Mouse (Mus musculus) ES-E14 (cell line): ENCODE measurements at regions not wholly inside any gene's neighbourhood (a gene's known extent, or its start where the extent isn't known, plus 50 kb on each side); places are given as distances from the start of the nearest gene placed in this dataset.

ENCODE experiments used
- DNase-seq: peaks from one replicate; pipeline ENCODE4 v3.0.0-alpha.2; 2013; ENCODE audit warnings: low read depth, low spot score
- H3K27ac ChIP-seq: 2 replicates; pipeline ENCODE4 v1.5.1; 2012; ENCODE audit warnings: low read depth, mild to moderate bottlenecking, low read length, moderate library complexity, mixed read lengths; ENCODE audit not compliant: poor library complexity, insufficient read depth, severe bottlenecking
- H3K36me3 ChIP-seq: 2 replicates; pipeline ENCODE4 v1.6.1; 2012; ENCODE audit warnings: mild to moderate bottlenecking, low read length, moderate library complexity, mixed read lengths; ENCODE audit not compliant: control insufficient read depth, poor library complexity, insufficient read depth, severe bottlenecking
- H3K4me1 ChIP-seq, 2 experiments: fragments of 150-350 bp in 1 of 2; sonication (generic) in 1 of 2; 2 replicates each; pipeline ENCODE4 v1.6.1; 2012; ENCODE audit warnings: low read length in 2 of 2, mild to moderate bottlenecking in 1 of 2, mixed read lengths in 1 of 2; ENCODE audit not compliant: control insufficient read depth in 2 of 2, insufficient read depth in 2 of 2, poor library complexity in 1 of 2
- H3K4me3 ChIP-seq, 2 experiments: fragments of 150-350 bp in 1 of 2; sonication (generic) in 1 of 2; 2 replicates each; pipeline ENCODE4 v1.5.1; 2012; ENCODE audit warnings: low read length in 2 of 2, low read depth in 1 of 2, mild to moderate bottlenecking in 1 of 2, mixed read lengths in 1 of 2; ENCODE audit not compliant: insufficient read depth in 1 of 2, poor library complexity in 1 of 2, severe bottlenecking in 1 of 2
- H3K9ac ChIP-seq: 2 replicates; pipeline ENCODE4 v1.6.1; 2012; ENCODE audit warnings: low read depth, mild to moderate bottlenecking, low read length, mixed read lengths; ENCODE audit not compliant: poor library complexity, insufficient read depth, severe bottlenecking
- H3K9me3 ChIP-seq: fragments of 150-350 bp; sonication (generic); 2 replicates; pipeline ENCODE4 v1.6.1; 2012; ENCODE audit warnings: low read depth, mild to moderate bottlenecking, low read length; ENCODE audit not compliant: control insufficient read depth, insufficient read depth
- CHD2 ChIP-seq: IDR thresholded peaks from 2 replicates; pipeline ENCODE4 v1.6.1; 2014; ENCODE audit warnings: mild to moderate bottlenecking, low read depth, low read length, inconsistent platforms
- HCFC1 ChIP-seq: IDR thresholded peaks from 2 replicates; pipeline ENCODE4 v1.6.1; 2012; ENCODE audit warnings: low read length, inconsistent platforms, borderline replicate concordance; ENCODE audit not compliant: insufficient read depth
- MAFK ChIP-seq: IDR thresholded peaks from 2 replicates; pipeline ENCODE4 v1.6.1; 2014; ENCODE audit warnings: mild to moderate bottlenecking, low read depth, low read length, inconsistent platforms; ENCODE audit not compliant: insufficient read depth
- ZC3H11A ChIP-seq: IDR thresholded peaks from 2 replicates; pipeline ENCODE4 v1.6.1; 2012; ENCODE audit warnings: low read depth, mild to moderate bottlenecking, inconsistent platforms, low read length, borderline replicate concordance
- ZNF384 ChIP-seq: IDR thresholded peaks from 2 replicates; pipeline ENCODE4 v1.6.1; 2012; ENCODE audit warnings: low read depth, low read length, inconsistent platforms
- in situ Hi-C, 2 experiments: fragments of 600-800 bp; cut with MboI; formaldehyde crosslinking; loops; one replicate each; pipeline ENCODE4 v1.15.1; 2025; ENCODE audit warnings: low sequenced_read_pairs in 2 of 2, inconsistent platforms in 1 of 2; ENCODE audit not compliant: unreplicated experiment in 2 of 2

DNA sequence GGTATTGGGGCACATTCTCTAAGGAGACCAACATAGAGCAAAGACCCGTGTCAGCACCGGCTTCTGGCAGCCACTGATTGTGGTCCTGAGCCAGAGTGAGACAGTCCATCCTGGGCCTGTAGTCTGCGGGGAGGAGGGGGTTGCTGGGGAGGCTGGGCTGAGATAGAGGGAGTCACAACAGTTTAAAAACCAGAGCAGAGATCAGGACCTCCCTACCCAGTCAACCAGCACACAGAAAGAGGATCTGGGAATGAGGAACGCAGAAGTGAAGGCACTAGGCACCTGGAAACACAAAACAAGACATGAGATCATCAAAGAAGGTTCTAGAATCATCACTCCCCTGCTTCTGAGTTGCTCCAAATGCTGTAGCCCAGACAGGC is 72.4 kb upstream of the Frmd6 start:
- H3K9ac ChIP-seq, result no peak overlapping the region
- H3K9me3 ChIP-seq, result no peaks in the 10 kb centered on the region
- no peaks in the 10 kb centered on the region for H3K36me3 ChIP-seq
- DNase-seq, result no peak
- H3K27ac ChIP-seq, result no peak overlapping the region
- no peak overlapping the region for H3K4me3 ChIP-seq
- in situ Hi-C loops, result no loop called here
- TF ChIP-seq ZC3H11A (no peak), CHD2 (no peak), ZNF384 (no peak), HCFC1 (no peak), MAFK (no peak)
- peaks cover 2 to 9% of the 10 kb centered on the region in 2 experiments; a peak in 2 of 4 replicates for H3K4me1 ChIP-seq

DNA sequence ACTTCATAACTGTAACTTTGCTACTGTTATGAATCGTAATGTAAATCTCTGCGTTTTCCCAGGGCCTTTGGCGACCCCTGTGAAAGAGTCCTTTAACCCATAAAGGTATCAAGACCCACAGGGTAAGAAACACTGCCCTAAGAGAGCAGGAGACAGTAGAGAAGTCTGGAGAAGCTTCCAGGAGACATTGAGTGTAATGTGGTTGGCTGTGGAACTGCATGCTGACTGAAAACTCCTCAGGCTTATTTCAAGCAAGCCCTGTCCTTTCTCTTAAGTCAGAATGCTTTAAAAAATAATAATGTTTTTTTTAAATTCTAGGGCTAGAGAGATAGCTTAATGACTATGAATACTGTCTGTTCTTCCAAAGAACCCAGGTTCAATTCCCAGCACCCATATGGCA is 71.9 kb upstream of the Frmd6 start:
- in situ Hi-C loops, result no loop called here
- H3K27ac ChIP-seq, result no peak overlapping the region

DNA sequence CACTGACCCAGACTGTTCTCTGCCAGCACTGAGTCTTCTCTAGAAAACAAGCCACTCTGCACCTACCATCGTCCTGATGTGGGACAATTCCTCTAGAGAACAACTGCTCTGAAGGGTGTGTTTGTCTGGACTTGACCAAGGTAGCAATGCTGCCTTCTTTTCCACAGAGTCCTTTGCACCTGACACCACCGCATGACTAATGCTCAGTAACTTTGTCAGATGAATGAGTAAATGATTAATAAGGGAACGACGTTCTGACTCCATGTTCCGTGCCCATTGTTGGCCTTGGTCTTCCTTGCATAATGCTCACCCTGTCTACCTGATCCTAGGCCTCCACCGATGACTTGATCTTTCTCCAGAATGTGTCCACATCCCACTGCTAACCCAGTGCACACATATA is 67.2 kb upstream of the Frmd6 start:
- no peaks in the 10 kb centered on the region for H3K4me1 ChIP-seq
- in situ Hi-C loops, result no loop called here
- no peak for TF ChIP-seq HCFC1
- TF ChIP-seq ZC3H11A, result no peak
- no peak for TF ChIP-seq MAFK
- TF ChIP-seq ZNF384, result no peak
- no peak for TF ChIP-seq CHD2
- no peak overlapping the region for H3K9ac ChIP-seq
- no peaks in the 10 kb centered on the region for H3K9me3 ChIP-seq
- H3K27ac ChIP-seq, result no peak overlapping the region
- H3K36me3 ChIP-seq, result no peaks in the 10 kb centered on the region
- H3K4me3 ChIP-seq, result no peak overlapping the region
- DNase-seq, result no peak

More for the DNA sequence above, 71.9 kb upstream of the Frmd6 start:
- no peak for DNase-seq
- Histone ChIP-seq H3K9me3 (no peaks in the 10 kb centered on the region), H3K4me3 (no peak overlapping the region), H3K9ac (no peak overlapping the region), H3K36me3 (no peaks in the 10 kb centered on the region), H3K4me1 (peaks cover 2 to 9% of the 10 kb centered on the region in 2 experiments; a peak in 2 of 4 replicates)
- TF ChIP-seq HCFC1 (no peak), ZC3H11A (no peak)

DNA sequence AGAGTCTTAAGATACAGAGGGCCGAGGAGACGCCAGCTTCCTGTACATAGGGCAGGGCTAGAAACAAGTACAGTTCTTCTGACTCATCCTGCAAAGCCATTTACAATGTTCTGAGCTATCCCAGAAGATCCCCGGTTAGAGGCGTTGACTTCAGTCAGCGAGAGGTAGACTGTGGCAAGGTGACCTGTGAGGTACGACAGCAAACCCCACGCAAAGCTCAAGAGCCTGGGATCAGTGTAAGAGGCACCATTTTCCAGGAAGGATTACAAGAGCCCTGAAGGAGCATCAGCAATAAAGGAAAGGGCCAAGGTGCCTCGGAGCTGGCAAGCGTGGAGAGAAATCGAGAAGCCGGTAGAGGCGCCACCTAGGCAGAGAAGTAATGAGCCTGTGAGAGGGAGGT is 61.8 kb upstream of the Frmd6 start:
- in situ Hi-C loops, result no loop called here
- Histone ChIP-seq H3K9me3 (no peaks in the 10 kb centered on the region), H3K36me3 (no peaks in the 10 kb centered on the region), H3K4me1 (no peaks in the 10 kb centered on the region), H3K9ac (no peak overlapping the region), H3K4me3 (no peak overlapping the region), H3K27ac (no peak overlapping the region)
- no peak for TF ChIP-seq ZNF384
- no peak for TF ChIP-seq MAFK
- TF ChIP-seq CHD2, result no peak
- TF ChIP-seq ZC3H11A, result no peak
- no peak for TF ChIP-seq HCFC1
- DNase-seq, result no peak

DNA sequence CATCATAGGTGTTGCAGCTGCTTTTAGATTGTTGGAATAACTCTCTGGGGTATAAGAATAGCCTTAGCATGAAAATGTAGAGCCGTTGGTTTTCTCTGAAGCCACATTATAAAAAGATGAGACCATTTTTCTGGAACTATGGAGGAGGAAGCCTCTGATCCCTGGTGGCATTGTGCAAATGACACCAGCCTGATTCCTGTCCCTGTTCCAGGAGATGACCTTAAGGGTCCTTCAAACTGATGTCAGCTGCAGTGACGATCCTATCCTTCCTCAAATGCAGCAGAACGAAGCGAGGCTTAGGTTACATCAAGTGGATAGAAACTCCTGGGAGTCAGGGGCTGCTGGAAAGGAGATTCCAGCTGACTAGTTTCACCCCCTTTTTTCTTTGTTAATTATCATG is 59.0 kb upstream of the Frmd6 start:
- Histone ChIP-seq H3K9me3 (no peaks in the 10 kb centered on the region), H3K36me3 (no peaks in the 10 kb centered on the region), H3K27ac (no peak overlapping the region), H3K4me3 (no peak overlapping the region), H3K4me1 (no peaks in the 10 kb centered on the region), H3K9ac (no peak overlapping the region)
- in situ Hi-C loops, result no loop called here
- no peak for TF ChIP-seq MAFK
- no peak for DNase-seq
